Mouse (Mus musculus) MEL (cell line): ENCODE data around the gene Slc5a4b.
A peak's percentile ranks its signal among the peaks of the same experiment; 100 is the strongest.

Experiments
- CTCF ChIP-seq, 3 experiments: IDR thresholded peaks in 2 of 3; conservative IDR thresholded peaks in 1 of 3; 2 replicates each; pipeline ENCODE4 v1.5.1; 2011 to 2012; ENCODE audit warnings: low read length in 3 of 3, low read depth in 2 of 3, mild to moderate bottlenecking in 2 of 3, improper control_type of control experiment in 1 of 3, inconsistent platforms in 1 of 3, mixed read lengths in 1 of 3, moderate library complexity in 1 of 3; ENCODE audit not compliant: control insufficient read depth in 1 of 3, insufficient read depth in 1 of 3, poor library complexity in 1 of 3, severe bottlenecking in 1 of 3
- E2F4 ChIP-seq: IDR thresholded peaks from 2 replicates; pipeline ENCODE4 v1.6.1; 2011; ENCODE audit warnings: low read depth, low read length, improper control_type of control experiment, borderline replicate concordance
- EP300 ChIP-seq, 2 experiments: IDR thresholded peaks; 2 replicates each; pipeline ENCODE4 v1.6.1; 2011; ENCODE audit warnings: improper control_type of control experiment in 2 of 2, low read length in 2 of 2, low read depth in 1 of 2, mild to moderate bottlenecking in 1 of 2
- KAT2A ChIP-seq: conservative IDR thresholded peaks from 2 replicates; pipeline ENCODE4 v1.6.1; 2012; ENCODE audit warnings: low read depth, low read length, improper control_type of control experiment, inconsistent platforms
- RAD21 ChIP-seq: IDR thresholded peaks from 2 replicates; pipeline ENCODE4 v1.6.1; 2011; ENCODE audit warnings: mild to moderate bottlenecking, low read depth, low read length, improper control_type of control experiment
- TAL1 ChIP-seq: IDR thresholded peaks from 2 replicates; pipeline ENCODE4 v1.6.1; 2012; ENCODE audit warnings: mild to moderate bottlenecking, inconsistent platforms, low read length, moderate library complexity, mixed read lengths

DNA sequence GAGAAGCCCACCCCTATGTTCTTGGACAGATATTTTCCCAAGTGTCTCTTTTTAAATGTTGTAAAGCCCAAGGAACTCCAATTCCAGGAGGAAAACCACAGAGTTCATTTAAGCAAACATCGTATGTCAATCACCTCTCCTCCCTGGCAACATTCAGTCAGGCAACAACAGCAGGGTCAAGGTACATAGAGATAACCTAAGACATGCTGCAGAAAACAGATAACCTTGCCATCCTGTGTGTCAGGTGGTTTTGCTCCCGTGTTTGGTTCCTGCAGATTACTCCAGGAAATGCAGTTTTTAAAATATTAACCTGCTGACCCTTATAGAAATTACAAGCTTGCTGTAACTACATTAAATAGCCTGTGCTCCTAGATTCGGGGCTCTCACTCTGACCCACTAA is 89.0 kb downstream of the Slc5a4b start:
- peak; percentile 66 for TF ChIP-seq TAL1
- peak in 1 of 2 experiments; percentile 55; a peak in 2 of 4 replicates for TF ChIP-seq EP300 (IDR thresholded peaks at IDR 0.05; ENCODE audit: low read depth in 1 of 2, low read length in 2 of 2)
- no peak for TF ChIP-seq CTCF (IDR thresholded peaks at IDR 0.05 in 2 of 3, conservative IDR thresholded peaks at IDR 0.05 in 1 of 3; ENCODE audit: control insufficient read depth in 1 of 3, insufficient read depth in 1 of 3, low read depth in 2 of 3, low read length in 3 of 3, poor library complexity in 1 of 3, severe bottlenecking in 1 of 3)
- TF ChIP-seq KAT2A = no peak
- TF ChIP-seq E2F4 = no peak
- TF ChIP-seq RAD21 = no peak
